Mouse (Mus musculus): ENCODE results near the gene Gm21188. TPM values are rescaled to one million over a fixed set of nuclear protein-coding genes. Genes with fewer than 3 reads are reported as not detected.
"Not testable (repeated sequence)": the region's sequence is repeated elsewhere in the genome, so short reads cannot be mapped to it uniquely, and the experiment has no call there.

Gene Gm21188
- polyA plus RNA-seq, 1 experiment from 2014 or later: not detected

DNA sequence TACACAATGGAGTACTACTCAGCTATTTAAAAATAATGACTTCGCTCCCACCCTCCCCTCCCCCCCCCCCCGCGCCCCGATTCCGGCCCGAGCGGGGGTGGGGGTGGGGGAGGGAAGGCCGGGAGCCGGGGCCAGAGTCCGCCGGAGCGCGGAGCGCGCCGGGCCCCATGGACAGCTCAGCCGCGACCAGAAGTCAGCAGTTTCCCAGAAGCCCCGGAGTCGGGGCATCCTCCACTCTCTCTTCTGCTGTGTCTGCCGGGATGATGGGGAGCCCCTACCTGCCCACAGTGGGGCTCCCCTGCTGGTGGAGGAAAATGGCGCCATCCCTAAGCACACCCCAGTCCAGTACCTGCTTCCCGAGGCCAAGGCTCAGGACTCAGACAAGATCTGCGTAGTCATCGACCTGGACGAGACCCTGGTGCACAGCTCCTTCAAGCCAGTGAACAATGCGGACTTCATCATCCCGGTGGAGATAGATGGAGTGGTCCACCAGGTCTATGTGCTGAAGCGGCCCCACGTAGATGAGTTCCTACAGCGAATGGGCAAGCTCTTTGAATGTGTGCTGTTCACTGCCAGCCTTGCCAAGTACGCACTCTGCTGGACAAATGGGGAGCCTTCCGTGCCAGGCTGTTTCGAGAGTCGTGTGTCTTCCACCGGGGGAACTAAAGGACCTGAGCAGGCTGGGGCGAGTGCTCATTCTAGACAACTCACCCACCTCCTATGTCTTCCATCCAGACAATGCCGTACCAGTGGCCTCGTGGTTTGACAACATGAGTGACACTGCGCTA, 5.4 kb downstream of the Gm21188 start:
- not testable (repeated sequence) for H3K4me3 ChIP-seq; H3K4me2 ChIP-seq (replicated peaks); H3K36me3 ChIP-seq; H3K9ac ChIP-seq (replicated peaks); H3K27ac ChIP-seq (replicated peaks); H3K27me3 ChIP-seq; H3K4me1 ChIP-seq; H3K9me3 ChIP-seq
- WGBS: under 1% methylated on average over 20 of the region's 40 CpGs
- ATAC-seq (ENCODE audit: low FRiP score, low read depth): peak; percentile 49; the same call in 1 of the 2 replicates

DNA sequence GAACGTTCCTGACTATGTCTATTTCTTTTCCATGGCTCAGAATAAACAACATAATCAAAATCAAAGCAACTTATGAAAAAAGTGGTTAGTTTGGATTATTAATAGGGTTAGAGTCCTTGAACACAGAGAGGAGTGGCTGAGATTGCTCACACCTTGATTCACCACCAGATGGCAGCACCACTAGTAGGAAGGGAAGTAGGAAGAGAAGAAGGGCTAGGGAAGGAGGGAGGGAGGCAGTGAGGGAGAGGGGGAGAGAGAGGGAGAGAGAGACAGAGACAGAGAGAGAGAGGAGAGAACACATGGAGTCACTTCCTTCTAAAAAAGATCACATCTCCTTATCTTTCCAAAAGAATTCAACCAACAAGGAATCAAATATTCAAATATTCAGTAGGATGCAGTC, 10.8 kb downstream of the Gm21188 start:
- not testable (repeated sequence) for H3K9ac ChIP-seq (replicated peaks); H3K27ac ChIP-seq (replicated peaks); H3K4me1 ChIP-seq; H3K9me3 ChIP-seq; H3K4me2 ChIP-seq (replicated peaks); H3K36me3 ChIP-seq; H3K4me3 ChIP-seq
- peak; percentile 65; the same call in 1 of the 2 replicates for ATAC-seq (ENCODE audit: low FRiP score, low read depth)
- H3K27me3 ChIP-seq: peaks cover 16% of the 10 kb centered on the region
- no CpG with 5 or more reads among the region's 1 CpGs for WGBS

DNA sequence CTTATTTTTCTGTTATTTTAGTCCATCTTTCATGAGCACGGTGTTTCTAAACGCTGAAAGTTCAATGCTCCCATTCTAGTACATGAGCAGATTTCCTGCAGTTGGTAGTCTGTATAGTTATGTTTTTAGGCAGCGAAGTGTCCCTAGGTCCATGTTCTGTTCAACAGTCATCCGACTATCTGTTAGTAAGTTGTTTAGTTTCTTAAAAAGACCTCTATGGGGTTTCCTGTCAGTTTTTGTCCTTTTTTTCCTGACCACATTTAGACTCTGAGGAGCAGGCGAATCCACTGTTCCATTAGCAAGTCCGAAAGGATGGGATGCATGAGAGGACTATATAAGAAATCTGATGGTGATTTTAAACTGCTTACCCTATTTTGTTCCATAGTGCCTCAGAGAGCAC, 14.1 kb downstream of the Gm21188 start:
- H3K4me3 ChIP-seq; ATAC-seq (ENCODE audit: low FRiP score, low read depth); H3K9ac ChIP-seq (replicated peaks); H3K27ac ChIP-seq (replicated peaks); H3K4me2 ChIP-seq (replicated peaks); H3K36me3 ChIP-seq; H3K4me1 ChIP-seq; H3K9me3 ChIP-seq: not testable (repeated sequence)
- WGBS: 5% methylated on average over 6 of the region's 6 CpGs
- peaks cover 25% of the 10 kb centered on the region for H3K27me3 ChIP-seq

DNA sequence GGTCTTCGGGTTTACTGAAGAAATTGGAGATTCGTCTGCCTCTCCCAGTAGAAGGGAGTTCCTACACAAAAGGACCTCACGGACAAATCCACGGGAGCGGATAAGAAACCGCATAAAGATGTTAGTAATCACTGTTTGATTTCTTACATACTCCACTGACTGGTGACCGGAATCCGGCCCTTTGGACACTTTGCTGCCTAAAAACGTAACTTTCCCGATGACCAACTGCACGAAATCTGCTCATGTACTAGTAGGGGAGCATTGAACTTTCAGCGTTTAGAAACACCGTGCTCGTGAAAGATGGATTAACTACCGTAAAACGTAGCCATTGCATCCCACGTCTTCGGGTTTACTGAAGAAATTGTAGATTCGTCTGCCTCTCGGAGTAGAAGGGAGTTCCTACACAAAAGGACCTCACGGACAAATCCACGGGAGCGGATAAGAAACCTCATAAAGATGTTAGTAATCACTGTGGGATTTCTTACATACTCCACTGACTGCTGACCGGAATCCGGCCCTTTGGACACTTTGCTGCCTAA, 15.3 kb downstream of the Gm21188 start:
- H3K9ac ChIP-seq (replicated peaks); ATAC-seq (ENCODE audit: low FRiP score, low read depth); H3K36me3 ChIP-seq: not testable (repeated sequence)

DNA sequence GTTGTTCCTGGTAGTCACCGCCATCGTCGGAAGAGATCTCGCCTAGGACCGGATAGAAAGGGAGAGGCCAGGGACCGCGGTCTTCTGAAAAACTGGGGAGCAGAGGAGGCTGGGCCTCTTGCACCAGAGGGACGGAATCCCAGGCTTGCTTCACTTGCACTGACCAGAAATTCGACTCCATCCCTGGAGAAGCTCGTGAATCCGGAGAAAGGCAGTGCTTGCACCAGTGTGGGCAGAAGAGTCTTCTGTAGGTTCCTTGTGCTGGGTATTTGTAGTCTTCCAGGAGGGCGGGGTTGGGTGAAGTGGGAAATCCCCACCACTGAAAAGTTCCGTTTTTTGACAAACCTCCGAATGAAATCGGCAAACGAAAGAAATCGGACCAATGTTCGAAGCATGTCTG, 16.8 kb downstream of the Gm21188 start:
- H3K27me3 ChIP-seq: peaks cover 25% of the 10 kb centered on the region
- not testable (repeated sequence) for H3K4me2 ChIP-seq (replicated peaks); H3K4me3 ChIP-seq; H3K9ac ChIP-seq (replicated peaks); H3K4me1 ChIP-seq; H3K9me3 ChIP-seq; ATAC-seq (ENCODE audit: low FRiP score, low read depth); H3K36me3 ChIP-seq; H3K27ac ChIP-seq (replicated peaks)
- WGBS: 0% methylated on average over 10 of the region's 18 CpGs

More for the DNA sequence above, 15.3 kb downstream of the Gm21188 start:
- under 1% methylated on average over 25 of the region's 25 CpGs for WGBS
- not testable (repeated sequence) for H3K9me3 ChIP-seq; H3K27ac ChIP-seq (replicated peaks); H3K4me1 ChIP-seq; H3K4me2 ChIP-seq (replicated peaks); H3K4me3 ChIP-seq
- peaks cover 25% of the 10 kb centered on the region for H3K27me3 ChIP-seq

DNA sequence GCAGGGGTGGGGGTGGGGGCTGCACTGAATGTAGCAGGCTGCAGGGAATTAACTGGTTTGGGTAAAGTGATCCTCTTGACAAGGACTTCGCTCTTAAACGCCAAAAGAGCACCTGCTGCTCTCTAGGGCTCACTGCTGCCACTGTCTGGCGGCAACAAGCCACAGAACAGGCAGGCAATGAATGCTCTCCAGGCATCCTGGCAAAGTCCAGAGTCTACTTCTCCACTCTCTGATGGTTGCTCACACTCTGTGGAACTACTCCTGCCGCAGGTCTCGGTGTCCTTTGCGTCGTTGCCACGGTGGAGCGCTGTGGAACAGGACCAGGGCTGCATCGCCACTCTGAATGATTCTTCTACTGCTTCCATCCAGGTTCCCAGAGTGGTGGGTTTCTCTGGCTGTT, 17.4 kb downstream of the Gm21188 start:
- not testable (repeated sequence) for H3K4me3 ChIP-seq; H3K4me1 ChIP-seq; H3K27ac ChIP-seq (replicated peaks); H3K4me2 ChIP-seq (replicated peaks); H3K9ac ChIP-seq (replicated peaks); H3K36me3 ChIP-seq; H3K9me3 ChIP-seq
- ATAC-seq (ENCODE audit: low FRiP score, low read depth): peak; percentile 70; the same call in 1 of the 2 replicates
- WGBS: 0% methylated on average over 3 of the region's 10 CpGs
- peaks cover 25% of the 10 kb centered on the region for H3K27me3 ChIP-seq

DNA sequence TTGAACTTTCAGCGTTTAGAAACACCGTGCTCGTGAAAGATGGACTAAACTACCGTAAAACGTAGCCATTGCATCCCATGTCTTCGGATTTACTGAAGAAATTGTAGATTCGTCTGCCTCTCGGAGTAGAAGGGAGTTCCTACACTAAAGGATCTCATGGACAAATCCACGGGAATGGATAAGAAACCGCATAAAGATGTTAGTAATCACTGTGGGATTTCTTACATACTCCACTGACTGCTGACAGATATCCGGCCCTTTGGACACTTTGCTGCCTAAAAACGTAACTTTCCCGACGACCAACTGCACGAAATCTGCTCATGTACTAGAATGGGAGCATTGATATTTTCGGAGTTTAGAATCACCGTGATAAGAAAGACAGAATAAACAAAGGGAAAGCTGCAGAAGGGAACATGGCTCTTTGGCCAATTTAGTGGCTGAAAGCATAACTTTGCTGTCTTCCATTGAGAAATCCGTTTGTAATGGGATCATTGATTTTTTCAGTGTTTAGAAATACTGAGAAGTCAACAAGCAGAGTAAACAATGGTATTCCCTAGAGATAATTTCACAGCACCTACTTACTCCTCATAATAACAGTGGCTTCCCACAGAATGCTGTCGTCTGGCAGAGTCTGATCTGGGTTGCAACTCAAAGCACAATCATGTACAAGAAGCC, 18.3 kb downstream of the Gm21188 start:
- H3K36me3 ChIP-seq; H3K4me1 ChIP-seq; H3K27ac ChIP-seq (replicated peaks); H3K9ac ChIP-seq (replicated peaks); H3K9me3 ChIP-seq; H3K4me2 ChIP-seq (replicated peaks); H3K4me3 ChIP-seq; ATAC-seq (ENCODE audit: low FRiP score, low read depth): not testable (repeated sequence)
- H3K27me3 ChIP-seq: peaks cover 24% of the 10 kb centered on the region
- WGBS: 2% methylated on average over 19 of the region's 19 CpGs

DNA sequence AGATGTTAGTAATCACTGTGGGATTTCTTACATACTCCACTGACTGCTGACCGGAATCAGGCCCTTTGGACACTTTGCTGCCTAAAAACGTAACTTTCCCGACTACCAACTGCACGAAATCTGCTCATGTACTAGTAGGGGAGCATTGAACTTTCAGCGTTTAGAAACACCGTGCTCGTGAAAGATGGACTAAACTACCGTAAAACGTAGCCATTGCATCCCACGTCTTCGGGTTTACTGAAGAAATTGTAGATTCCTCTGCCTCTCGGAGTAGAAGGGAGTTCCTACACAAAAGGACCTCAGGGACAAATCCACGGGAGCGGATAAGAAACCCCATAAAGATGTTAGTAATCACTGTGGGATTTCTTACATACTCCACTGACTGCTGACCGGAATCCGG, 20.3 kb downstream of the Gm21188 start:
- not testable (repeated sequence) for H3K36me3 ChIP-seq; H3K4me3 ChIP-seq; H3K9me3 ChIP-seq; H3K4me2 ChIP-seq (replicated peaks); H3K4me1 ChIP-seq; H3K27ac ChIP-seq (replicated peaks); H3K9ac ChIP-seq (replicated peaks); ATAC-seq (ENCODE audit: low FRiP score, low read depth)
- H3K27me3 ChIP-seq: peaks cover 12% of the 10 kb centered on the region
- WGBS: under 1% methylated on average over 16 of the region's 16 CpGs

DNA sequence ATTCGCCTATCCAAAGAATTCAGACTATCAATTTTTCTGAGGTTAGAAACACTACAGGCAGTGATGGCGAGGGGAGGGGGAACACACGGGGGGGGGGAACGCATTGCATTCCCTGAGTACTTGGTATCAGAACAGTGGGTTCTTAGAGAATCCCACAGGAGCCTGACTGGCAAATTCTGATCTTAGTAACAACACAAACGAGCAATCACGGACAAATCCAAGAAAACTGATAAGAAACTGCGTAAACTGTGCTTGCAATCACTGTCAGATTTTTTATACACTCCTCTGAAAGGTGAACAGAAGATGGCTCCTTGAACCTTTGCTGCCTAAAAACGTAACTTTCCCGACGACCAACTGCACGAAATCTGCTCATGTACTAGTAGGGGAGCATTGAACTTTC, 24.6 kb downstream of the Gm21188 start:
- not testable (repeated sequence) for H3K9me3 ChIP-seq; ATAC-seq (ENCODE audit: low FRiP score, low read depth); H3K9ac ChIP-seq (replicated peaks); H3K4me2 ChIP-seq (replicated peaks); H3K36me3 ChIP-seq; H3K27ac ChIP-seq (replicated peaks); H3K4me3 ChIP-seq; H3K4me1 ChIP-seq
- H3K27me3 ChIP-seq: peaks cover 20% of the 10 kb centered on the region
- WGBS: under 1% methylated on average over 11 of the region's 11 CpGs

DNA sequence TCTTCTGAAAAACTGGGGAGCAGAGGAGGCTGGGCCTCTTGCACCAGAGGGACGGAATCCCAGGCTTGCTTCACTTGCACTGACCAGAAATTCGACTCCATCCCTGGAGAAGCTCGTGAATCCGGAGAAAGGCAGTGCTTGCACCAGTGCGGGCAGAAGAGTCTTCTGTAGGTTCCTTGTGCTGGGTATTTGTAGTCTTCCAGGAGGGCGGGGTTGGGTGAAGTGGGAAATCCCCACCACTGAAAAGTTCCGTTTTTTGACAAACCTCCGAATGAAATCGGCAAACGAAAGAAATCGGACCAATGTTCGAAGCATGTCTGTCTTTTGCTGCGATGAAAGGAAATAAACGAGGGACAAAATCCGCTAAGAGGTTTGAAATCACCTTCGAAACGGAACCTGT, 25.1 kb downstream of the Gm21188 start, which contains the start of gene Gm36079:
Gm36079 (minus strand) TSS at position 101 of the 400 bp plus-strand sequence.
- not testable (repeated sequence) for H3K9ac ChIP-seq (replicated peaks); H3K27ac ChIP-seq (replicated peaks); H3K4me1 ChIP-seq; H3K4me2 ChIP-seq (replicated peaks); H3K4me3 ChIP-seq; ATAC-seq (ENCODE audit: low FRiP score, low read depth); H3K36me3 ChIP-seq; H3K9me3 ChIP-seq
- H3K27me3 ChIP-seq: peaks cover 20% of the 10 kb centered on the region
- 4% methylated on average over 4 of the region's 17 CpGs for WGBS

DNA sequence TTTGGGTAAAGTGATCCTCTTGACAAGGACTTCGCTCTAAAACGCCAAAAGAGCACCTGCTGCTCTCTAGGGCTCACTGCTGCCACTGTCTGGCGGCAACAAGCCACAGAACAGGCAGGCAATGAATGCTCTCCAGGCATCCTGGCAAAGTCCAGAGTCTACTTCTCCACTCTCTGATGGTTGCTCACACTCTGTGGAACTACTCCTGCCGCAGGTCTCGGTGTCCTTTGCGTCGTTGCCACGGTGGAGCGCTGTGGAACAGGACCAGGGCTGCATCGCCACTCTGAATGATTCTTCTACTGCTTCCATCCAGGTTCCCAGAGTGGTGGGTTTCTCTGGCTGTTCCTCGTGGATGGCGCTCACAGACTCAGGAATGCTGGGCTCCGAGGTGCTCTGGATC, 25.6 kb downstream of the Gm21188 start:
- peak; percentile 60 for ATAC-seq (ENCODE audit: low FRiP score, low read depth)
- not testable (repeated sequence) for H3K9ac ChIP-seq (replicated peaks); H3K36me3 ChIP-seq; H3K4me2 ChIP-seq (replicated peaks); H3K4me3 ChIP-seq; H3K9me3 ChIP-seq; H3K4me1 ChIP-seq; H3K27ac ChIP-seq (replicated peaks)
- peaks cover 20% of the 10 kb centered on the region for H3K27me3 ChIP-seq
- 0% methylated on average over 3 of the region's 13 CpGs for WGBS

DNA sequence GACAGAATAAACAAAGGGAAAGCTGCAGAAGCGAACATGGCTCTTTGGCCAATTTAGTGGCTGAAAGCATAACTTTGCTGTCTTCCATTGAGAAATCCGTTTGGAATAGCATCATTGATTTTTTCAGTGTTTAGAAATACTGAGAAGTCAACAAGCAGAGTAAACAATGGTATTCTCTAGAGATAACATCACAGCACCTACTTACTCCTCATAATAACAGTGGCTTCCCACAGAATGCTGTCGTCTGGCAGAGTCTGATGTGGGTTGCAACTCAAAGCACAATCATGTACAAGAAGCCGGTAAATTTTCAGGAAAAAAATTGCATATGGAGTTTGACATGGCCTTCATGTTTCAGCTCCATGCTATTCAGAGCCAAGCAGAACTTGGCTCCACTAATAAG, 26.4 kb downstream of the Gm21188 start:
- not testable (repeated sequence) for H3K9me3 ChIP-seq; ATAC-seq (ENCODE audit: low FRiP score, low read depth); H3K9ac ChIP-seq (replicated peaks); H3K36me3 ChIP-seq; H3K4me2 ChIP-seq (replicated peaks); H3K4me1 ChIP-seq; H3K4me3 ChIP-seq; H3K27ac ChIP-seq (replicated peaks)
- WGBS: 8% methylated on average over 4 of the region's 4 CpGs
- peaks cover 20% of the 10 kb centered on the region for H3K27me3 ChIP-seq
